Mouse (Mus musculus) kidney, postnatal 25 days (tissue): ENCODE data around the gene Clcn6.
"Not testable (repeated sequence)": the region's sequence is repeated elsewhere in the genome, so short reads cannot be mapped to it uniquely, and the experiment has no call there.

Experiments
- DNase-seq, 2 experiments: peaks; one replicate each; pipeline ENCODE4 v3.0.0; 2021; ENCODE audit warnings: mixed read lengths in 2 of 2

Clcn6 gene

DNA sequence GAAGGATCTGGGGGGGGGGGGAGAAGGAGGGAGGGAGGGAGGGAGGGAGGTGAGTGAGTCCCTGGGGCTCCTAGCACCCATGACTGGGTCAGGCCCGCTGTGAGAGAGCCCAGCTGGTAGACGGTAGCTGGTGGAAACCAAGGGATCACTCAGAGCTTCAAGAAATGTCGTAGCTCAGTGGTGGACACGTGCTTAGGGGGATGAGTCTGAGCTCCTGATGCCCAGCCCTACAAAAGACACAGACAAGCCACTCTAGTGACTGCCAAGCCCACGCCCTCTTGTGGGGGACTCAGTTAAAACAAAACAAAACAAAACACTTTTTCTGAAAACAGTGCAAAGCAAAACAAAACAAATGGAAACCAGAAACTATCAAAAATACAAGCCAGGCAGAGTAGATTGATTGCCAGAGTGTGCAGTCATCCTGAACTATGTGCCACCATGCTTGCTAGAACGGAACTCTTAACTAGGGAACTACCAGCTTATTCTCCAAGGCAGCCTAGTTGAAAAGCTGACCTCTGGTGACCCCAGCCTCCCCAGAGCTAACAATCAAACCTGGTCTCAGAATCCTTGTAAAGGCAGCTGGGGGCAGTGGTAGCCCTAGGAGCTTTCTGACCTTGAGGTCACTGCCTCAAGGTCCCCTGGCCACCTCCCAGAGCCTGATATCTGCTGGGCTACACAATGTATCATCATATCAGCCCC lies 27.2 kb upstream of the Clcn6 start:
- peak; percentile 46 to 47 for DNase-seq

DNA sequence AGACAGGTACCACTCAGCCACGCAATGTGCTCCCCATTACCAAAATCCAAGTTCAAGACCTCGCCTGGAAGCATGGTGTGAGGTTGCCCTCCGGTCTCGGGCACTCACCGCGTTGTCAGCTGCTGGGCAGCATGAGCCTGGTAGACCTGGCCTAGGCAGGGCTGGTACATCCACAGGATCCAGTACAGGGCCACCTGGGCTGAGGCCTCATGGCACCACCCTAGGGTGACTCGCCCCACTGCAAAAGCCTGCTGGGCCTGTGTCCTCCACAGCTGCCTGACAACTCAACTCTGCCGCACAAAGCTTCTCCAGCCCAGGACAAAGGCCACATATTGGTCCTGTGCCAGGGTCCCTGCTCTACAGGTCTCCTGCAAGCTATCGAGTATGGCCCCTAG lies 22.5 kb upstream of the Clcn6 start:
- DNase-seq = peak in 1 of 2 experiments; percentile 42

DNA sequence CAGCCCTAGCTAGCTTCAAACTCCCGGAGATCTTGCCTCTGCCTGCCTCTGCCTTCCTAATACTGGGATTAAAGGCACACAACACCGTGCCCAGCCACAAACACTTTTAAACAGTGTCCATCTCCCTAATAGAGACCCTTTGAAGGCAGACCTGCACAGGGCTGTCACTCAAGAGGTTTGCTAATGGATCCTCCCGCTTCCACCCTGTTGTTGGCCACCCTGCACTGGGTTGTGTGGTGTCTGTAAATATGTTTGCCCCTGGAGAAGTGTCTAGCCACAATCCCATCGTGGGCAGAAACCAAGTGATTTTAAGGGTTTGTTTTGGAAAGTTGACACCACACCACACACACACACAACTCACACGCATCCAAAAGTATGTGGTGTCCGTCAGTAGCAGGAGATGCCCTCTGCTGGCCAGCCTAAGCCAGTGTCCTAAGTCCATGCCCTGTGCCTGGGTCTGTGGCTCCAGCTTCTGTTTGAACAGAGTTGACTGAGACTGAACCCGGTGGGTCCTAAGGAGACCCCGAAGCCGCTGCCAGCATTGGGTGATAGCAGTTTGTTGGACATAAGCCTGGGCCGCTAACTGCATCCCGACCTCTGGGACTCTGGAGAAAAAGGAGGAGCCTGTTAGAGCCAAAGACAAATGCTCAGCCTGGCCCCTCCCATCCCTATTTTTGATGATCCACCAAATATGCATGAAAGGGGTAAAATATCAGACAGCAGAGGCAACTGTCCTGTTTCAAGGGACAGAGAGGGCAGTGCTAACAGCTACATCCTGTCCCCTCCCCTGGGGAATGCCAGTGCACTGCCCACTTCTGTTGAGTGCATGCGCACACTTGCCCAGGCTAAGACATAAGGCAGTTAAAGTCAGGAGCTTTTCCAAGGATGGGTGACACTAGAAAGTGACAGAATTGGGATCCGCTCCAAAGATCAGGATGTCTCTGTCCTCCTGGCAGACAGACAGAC lies 21.8 kb upstream of the Clcn6 start:
- DNase-seq = peak; percentile 66 to 72

DNA sequence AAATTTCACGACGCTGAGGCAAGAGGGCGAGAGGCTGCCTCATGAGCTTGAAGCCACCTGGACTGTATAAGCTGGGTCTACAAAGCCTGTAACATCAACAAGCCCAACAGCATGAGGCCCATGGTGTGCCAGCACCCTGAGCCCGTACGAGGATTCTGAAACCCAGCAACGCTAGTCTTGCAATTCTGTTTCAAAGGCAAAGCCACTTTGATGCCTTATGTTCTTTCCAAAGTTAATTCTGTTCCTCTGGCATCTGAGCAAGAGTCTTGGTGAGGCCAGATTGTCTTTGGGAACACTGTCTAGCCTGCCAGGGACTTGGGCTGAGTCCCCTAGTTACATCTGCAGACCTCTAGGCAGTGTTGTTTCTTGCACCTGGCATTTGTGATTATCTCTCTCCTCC lies 20.4 kb upstream of the Clcn6 start:
- no peak for DNase-seq

DNA sequence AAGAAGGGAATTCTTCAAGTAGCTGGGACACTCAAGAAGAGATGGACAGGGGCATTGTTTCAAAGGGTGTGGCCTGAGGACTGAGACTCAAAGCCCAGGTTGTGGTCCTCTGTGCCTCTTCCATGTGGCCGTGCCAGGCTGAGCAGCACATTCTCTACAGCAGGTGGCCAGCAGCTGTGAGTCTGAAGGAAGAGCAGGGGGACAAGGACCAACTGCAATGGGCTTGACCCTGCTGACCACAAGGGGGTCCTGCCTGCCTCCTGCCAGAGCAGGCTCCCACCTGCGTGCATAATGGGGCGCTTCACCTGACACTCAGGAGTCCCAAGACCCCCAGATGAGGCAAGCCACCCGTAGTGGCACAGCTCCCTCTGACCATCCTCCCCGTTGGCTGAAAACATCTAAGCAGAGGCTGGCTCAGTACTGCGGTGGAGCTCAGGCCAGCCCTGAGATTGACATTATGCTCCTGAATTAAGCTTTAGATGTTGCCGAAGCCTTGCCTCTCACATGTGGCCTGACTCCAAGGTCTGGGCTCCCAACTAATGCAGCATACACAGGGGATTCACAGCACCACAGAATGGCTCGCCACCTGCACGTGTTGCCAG lies 19.7 kb upstream of the Clcn6 start:
- DNase-seq = no peak

DNA sequence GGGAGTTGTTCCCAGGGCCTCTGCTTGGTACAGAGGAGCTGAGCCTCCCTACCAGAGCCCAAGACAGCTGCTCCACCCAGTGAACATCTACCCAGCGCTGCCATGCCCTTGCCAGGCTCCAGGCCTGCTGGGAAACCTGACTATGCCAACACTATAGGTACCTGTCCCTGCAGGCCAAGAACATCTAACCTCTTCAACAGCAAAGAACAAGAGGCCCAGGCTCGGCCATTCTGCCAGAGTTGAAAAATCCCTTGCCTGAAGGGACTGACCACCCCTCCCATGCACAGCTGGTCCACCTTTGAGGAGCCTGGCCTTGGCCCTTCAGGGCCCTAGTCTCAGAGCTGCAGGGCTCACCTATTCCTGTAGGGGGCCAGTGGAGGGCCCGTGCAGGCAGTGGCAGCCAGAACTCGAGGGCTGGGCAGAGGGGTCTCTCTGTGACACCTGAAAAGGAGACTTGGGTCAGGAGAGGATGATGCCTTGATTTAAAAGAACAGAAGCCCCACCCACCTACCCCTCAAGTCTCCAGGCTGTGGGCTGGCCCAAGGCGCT lies 19.1 kb upstream of the Clcn6 start:
- no peak for DNase-seq

DNA sequence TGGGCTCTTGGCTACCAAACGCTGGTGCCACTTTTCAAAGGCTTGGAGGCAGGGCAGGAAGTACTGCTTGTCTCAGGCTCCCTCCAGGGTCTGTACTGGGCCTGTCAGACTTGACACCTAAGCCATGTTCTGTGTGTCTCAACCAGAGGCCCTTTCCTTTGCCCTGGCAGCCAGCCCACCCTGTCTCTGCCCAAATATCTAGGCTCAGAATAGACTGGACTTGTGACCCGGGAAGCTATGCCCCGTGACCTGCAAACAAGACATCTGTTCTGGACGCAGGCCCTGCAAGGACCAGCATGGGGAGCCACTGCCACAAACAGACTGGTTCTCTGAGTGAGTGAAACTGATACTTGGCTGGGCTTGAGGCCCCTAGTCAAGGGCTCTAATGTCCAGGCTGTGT lies 18.2 kb upstream of the Clcn6 start:
- peak; percentile 87 to 92 for DNase-seq

DNA sequence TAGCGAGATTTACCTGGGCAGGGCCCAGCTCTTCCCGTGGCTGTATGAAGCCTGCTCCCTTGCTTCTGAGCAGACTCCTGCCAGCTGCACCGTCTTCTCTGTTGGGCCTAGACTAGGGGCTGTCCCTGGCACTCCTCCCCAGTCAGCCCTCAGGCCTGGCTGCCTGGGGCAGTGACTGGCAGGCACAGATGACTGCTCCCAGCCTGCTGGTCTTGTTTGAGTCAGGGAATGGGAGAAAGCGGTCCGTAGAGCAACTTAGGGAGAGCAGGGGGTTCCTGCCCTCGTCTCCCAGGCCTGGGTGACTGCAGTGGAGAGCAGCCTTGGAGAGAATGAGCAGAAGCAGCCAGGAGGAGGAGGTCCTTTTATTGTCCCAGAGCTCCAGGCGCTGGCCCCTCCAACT lies 17.6 kb upstream of the Clcn6 start:
- DNase-seq = peak; percentile 26 to 71

DNA sequence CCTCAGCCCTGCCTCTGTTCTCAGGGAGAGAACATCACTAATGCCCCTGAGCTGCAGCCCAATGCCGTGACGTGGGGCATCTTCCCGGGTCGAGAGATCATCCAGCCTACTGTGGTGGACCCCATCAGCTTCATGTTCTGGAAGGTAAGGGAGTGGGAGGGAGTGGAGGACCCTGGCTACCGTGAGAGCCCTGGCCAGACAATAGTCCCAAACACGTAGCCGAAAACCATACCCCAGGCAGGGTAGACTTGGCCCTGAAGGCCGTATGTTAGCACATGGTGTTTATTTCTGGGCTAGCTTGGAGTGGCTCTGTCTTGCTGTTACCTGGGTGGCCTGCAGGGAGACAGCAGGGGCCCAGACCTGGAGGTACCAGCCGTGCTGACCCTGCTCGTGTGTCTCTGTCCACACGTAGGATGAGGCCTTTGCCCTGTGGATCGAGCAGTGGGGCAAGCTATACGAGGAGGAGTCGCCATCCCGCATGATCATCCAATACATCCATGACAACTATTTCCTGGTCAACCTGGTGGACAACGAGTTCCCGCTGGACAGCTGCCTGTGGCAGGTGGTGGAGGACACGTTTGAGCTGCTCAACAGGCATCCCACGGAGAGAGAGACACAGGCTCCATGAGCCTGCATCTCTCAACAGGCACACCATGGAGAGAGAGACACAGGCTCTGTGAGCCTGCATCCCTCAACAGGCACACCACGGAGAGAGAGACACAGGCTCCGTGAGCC lies 16.5 kb upstream of the Clcn6 start:
- DNase-seq = no peak

DNA sequence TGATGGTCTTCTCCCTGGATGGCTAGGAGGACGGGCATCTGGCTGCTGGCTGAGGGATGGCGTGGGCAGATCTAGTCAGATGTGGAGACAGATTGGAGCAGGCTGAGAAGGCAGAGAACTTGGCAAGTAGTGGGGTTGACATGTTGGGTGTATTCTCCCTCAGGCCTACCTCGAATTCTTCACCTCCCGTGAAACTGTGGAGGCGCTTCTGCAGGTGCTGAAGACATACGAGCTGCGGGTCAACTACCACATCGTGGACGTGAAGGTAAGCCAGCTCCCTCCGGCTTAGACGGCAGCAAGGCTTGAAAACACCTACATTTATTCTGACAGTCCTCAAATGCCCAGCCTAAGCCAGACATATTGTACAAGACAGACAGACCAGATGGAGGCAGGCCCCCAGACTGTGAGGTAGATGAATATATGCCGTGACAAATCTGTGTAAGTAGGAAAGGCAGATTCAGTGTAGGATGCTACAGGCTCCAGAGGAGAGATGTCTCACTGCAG lies 14.8 kb upstream of the Clcn6 start:
- no peak for DNase-seq

DNA sequence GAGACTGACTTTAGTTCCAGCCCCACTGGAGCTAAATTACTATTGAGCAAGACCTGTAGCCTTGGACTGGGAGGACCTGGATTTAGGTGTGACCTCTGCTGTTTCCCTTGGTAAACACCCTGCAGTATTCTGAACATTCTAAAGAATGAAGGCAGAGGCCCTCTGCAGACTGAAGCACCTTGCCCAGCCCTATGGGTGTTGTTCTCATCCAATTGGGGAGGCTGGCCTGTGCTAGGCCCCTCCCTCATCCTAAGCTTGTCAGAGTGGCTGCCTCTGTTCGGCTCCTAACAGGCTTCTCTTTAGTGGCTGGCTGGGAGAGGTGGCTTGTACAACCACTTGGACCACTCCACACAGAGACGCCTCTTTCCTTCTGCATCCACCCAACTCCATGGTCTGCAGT lies 14.4 kb upstream of the Clcn6 start:
- DNase-seq = no peak

DNA sequence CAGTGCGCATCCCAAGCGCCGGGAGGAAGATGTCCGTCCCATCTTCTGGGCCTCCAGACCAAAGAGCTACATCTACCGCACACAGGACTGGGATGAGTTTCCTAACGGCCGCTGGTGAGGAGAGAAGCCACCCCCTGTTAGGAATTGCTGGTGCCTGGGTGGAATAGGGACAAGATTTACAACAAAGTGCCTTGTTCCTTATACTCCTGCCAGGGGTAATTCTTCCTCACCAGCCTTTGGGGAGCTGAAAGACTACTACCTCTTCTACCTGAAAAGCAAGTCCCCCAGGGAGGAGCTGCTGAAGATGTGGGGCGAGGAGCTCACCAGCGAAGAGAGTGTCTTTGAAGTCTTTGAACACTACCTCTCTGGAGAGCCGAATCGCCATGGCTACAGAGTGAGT lies 13.3 kb upstream of the Clcn6 start:
- DNase-seq = no peak

DNA sequence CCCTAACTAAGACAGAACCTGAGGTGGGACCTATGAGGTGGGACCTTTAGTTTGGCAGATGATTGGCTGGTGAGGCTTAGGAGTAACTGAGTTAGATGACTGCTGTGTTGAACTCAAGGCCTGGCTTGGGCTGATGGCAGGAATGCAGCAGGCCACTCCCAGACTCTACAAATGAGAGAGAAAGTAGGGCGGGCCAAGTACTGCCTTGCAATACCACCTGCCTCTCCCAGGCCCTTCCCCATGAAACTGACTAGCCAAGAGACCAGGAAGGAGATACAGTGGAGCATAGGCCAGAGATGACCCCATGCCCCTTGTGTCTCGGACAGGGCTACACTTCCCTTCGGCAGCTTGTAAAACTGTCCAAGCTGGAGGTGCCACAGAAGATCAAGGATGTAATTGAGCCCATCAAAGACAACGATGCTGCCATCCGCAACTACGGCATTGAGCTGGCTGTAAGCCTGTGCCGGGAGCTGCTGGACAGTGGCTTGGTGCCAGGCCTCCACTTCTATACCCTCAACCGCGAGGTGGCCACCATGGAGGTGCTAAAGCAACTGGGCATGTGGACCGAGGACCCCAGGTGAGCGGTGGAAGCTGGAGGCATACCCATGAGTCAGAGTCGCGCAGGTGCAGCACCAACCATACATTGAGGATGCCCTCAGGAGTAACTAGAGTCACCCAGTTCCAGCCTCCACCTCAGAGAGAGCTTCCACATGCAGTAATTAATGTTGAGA lies 12.6 kb upstream of the Clcn6 start:
- DNase-seq = no peak

DNA sequence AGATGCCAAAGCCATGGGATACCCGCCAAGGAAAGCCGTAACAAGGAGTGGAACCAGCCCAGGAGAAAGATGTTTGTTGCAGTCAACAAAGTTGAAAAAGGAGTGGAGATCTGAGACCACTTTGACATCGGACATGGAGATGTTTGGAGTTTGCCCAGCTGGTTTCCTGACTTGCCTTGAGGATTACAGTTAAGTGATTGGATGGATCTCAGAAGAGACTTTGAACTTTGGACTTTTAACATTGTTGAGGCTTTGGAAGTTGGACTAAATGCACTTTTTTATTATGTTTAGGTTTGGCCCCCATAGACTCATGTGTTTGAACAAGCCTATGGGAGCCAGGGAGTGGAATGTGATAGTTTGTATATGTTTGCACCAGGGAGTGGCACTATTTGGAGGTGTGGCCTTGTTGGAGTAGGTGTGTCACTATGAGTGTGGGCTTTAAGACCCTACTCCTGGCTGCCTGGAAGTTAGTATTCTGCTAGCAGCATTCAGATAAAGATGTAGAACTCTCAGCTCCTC lies 11.8 kb upstream of the Clcn6 start:
- DNase-seq = not testable (repeated sequence)

DNA sequence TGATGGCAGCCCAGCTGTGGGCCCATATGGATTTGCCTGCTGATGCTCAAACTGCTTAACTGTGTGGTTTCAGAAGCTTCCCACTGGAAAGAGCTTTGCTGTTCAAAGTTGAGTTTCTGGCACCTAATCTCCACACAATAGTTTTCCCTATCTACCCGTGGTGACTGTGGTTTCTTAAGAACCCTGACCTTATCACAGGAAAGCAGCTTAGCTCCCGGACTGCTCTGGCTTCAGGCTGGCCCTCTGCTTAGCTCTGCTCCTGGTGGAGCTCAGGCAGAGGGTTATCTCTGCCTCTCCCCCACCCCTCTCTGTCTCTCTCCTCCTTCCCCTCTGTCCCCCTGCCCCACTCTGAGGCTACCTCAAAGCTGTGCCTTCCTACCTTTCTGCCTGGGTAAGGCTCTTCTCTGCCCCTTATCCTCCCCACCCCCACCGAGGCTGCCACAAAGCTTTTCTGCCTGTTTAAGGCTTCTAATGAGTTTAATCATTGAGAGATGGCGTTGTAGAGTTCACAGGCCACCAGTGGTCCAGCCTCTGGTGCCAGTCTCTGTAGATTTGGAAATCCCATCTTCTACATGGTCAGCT lies 7.9 kb upstream of the Clcn6 start:
- peak; percentile 56 to 71 for DNase-seq

DNA sequence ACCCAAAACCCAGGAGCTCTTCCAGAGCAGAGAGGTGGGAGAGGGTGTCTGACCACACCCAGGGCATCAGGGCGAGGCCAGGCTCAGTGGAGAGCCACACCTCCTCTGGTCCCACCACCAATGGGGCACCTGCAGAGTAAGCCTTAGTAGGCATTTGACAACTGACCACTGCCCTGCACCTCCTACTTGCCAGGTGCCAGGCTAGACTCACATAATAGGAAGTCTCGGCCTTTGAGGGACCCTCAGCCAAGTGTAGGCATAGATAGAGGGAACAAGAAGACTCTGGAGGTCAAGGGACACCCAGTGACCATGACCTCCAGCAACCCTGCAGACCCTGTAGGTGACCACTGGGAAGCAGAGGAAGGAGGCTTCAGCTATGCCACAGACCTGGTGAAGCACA lies 5.5 kb upstream of the Clcn6 start:
- DNase-seq = no peak

DNA sequence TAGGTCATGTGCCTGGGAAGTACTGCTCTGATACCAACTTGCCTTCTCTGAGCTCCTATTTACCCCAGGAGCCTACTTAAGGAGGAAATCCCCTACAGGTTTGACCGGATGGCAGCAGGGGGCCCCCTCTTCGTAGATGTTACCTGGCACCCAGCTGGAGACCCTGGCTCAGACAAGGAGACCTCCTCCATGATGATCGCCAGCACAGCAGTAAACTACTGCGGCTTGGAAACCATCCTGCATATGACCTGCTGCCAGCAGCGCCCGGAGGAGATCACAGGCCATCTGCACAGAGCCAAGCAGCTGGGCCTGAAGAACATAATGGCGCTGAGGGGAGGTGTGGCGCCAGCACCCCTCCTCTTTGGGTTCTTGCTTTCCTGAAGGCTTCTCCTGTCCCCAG lies 4.7 kb upstream of the Clcn6 start:
- DNase-seq = not testable (repeated sequence)

DNA sequence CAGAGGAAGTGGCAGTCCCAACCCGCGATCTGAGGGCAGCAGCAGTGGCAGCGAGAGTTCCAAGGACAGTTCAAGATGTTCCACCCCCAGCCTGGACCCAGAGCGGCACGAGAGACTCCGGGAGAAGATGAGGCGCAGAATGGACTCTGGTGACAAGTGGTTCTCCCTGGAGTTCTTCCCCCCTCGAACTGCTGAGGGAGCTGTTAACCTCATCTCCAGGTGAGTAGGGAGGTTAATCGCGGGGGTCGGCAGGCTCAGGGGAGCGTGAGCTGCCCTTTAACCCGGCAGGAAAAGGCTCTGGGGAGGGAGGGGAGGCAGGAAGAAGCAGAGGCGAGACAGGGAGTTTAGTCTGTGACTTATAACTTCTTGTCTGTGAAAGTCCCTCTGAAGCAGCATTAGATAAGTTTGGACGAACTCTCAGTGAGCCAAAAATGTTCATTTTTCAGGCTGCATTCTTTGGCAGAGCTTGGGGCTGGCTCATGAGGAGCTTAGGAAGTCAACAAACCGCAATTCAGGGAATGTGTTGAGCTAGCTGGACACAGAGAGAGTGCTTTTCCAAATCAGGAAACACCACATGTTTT lies 3.1 kb upstream of the Clcn6 start:
- peak; percentile 38 to 60 for DNase-seq

DNA sequence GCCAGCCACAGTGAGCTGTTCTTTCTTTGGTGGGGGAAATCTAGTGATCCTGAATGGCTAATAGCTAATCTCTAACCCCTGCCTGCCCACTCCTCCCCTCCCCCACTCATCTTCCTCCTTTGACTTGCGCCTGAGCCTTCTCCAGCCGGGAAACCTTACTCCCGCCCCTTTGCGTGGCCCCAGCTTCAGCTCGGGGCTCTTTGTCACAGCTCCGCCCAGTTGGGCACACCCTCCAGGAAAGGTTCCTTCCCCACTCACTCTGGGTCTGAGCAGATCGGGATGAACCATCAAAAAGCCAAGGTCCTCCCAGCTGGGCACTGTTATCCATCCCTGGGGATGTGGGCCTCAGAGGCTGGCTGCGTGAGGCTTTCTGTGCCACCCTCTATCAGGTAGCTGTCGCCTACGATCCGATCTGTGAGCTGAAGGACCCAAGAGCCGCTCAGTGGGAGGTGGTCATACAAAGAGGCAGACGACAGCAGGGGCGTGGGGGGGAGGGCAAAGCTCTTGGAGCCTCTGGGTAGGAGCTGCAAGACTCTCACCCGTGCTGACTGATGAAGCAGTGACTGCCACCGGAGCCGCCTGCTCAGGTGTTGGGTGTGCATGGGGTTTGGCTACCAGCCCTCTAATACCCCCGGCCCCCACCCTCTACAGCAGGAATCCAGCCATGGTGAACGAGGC lies 2.5 kb upstream of the Clcn6 start:
- peak; percentile 80 to 91 for DNase-seq
